Mouse (Mus musculus): ENCODE measurements around the gene Foxc1. TPM values are rescaled to one million over a fixed set of nuclear protein-coding genes. Genes with fewer than 3 reads are reported as not detected.
A peak's percentile ranks its signal among the peaks of the same experiment; 100 is the strongest.

The Foxc1 gene
- total and polyA plus RNA-seq, 3 experiments, result 0.05 TPM; not detected in 2

DNA sequence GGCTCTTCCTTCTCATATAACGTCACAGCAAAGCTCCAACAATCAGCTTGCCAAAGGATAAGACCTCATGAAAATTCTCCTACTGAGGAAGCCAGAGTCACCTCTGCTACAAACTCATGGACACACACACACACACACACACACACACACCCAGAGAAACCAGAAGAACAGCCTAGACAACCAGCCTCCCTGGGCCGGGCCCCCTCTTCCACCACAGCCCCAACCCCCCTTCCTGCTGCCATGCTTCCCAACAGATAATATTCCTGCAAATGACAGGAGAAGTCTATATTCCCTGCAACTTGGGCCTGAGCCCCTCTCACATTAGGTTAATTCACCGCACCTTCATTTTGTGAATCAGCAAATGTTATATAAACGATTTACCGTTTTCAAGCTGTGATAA, 13.3 kb upstream of the Foxc1 start:
- no peak overlapping the region for H3K4me3 ChIP-seq (ENCODE audit: low read depth, low read length)
- DNase-seq (ENCODE audit: low spot score) (no peak), ATAC-seq (ENCODE audit: extremely low read depth, insufficient number of reproducible peaks, low FRiP score, poor library complexity, severe bottlenecking) (no peak)
- no peaks in the 10 kb centered on the region for H3K9me3 ChIP-seq (replicated peaks)
- H3K27me3 ChIP-seq (ENCODE audit: insufficient read depth, low read length), result peaks cover 23% of the 10 kb centered on the region
- H3K4me1 ChIP-seq (ENCODE audit: insufficient read depth, low read depth, low read length), result no peaks in the 10 kb centered on the region
- TF ChIP-seq GATA2 (IDR thresholded peaks at IDR 0.05; ENCODE audit: borderline replicate concordance, low read depth, low read length) (no peak), TAL1 (conservative IDR thresholded peaks at IDR 0.05; ENCODE audit: low read depth, low read length) (no peak), GATA1 (IDR thresholded peaks at IDR 0.05; ENCODE audit: borderline replicate concordance, low read length) (no peak), POLR2AphosphoS5 (IDR thresholded peaks at IDR 0.05; ENCODE audit: insufficient replicate concordance, low read depth, low read length) (no peak), CTCF (IDR thresholded peaks at IDR 0.05; ENCODE audit: low read depth, low read length) (no peak)
- H3K36me3 ChIP-seq (replicated peaks), result no peaks in the 10 kb centered on the region

DNA sequence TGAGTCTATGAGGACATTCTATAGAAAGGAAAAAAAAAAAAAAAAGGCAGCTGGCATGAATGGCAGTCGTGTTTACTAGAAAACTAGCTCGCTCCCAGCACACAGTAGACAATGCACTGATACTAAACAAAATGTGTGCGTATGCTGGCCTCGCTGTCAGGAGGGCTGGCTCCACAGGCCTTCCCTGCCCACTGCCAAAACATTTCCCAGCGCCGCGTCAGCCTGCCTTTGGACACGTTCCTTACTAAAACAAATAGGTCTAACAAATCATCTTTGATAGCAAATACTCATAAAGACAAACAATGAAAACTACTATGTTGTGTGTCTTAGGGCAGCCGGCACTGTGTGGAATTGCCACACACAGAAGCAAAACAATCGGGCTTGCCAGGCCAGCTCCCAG, 9.1 kb upstream of the Foxc1 start:
- Histone ChIP-seq H3K4me1 (ENCODE audit: insufficient read depth, low read depth, low read length) (peaks cover 12% of the 10 kb centered on the region), H3K36me3 (replicated peaks) (no peaks in the 10 kb centered on the region), H3K4me3 (ENCODE audit: low read depth, low read length) (no peak overlapping the region), H3K27me3 (ENCODE audit: insufficient read depth, low read length) (peaks cover 51% of the 10 kb centered on the region), H3K9me3 (replicated peaks) (no peaks in the 10 kb centered on the region)
- no peak for DNase-seq (ENCODE audit: low spot score)
- ATAC-seq (ENCODE audit: extremely low read depth, insufficient number of reproducible peaks, low FRiP score, poor library complexity, severe bottlenecking), result no peak
- TF ChIP-seq POLR2AphosphoS5 (IDR thresholded peaks at IDR 0.05; ENCODE audit: insufficient replicate concordance, low read depth, low read length) (no peak), TAL1 (conservative IDR thresholded peaks at IDR 0.05; ENCODE audit: low read depth, low read length) (no peak), GATA1 (IDR thresholded peaks at IDR 0.05; ENCODE audit: borderline replicate concordance, low read length) (no peak), CTCF (IDR thresholded peaks at IDR 0.05; ENCODE audit: low read depth, low read length) (no peak), GATA2 (IDR thresholded peaks at IDR 0.05; ENCODE audit: borderline replicate concordance, low read depth, low read length) (no peak)

DNA sequence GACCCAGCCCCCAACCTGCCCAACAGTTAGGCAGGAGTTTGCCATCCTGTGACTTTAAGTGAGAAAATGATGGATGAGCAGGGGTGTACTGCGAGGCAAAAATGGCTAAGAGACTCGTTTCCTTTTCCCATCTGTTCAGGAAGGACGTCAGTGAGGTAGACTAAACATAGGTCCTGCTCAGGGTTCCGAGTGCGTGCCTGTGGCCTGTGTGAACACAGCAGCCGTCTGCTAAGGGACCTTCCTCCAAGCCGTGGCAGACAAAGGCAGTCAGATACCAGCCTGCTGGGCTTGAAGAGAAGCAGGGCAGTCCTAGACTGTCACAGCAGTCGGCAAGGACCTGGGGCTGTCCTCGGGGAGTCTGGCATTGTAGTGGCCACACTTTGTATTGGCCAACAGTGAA, 8.4 kb upstream of the Foxc1 start:
- Histone ChIP-seq H3K36me3 (replicated peaks) (no peaks in the 10 kb centered on the region), H3K27me3 (ENCODE audit: insufficient read depth, low read length) (peaks cover 58% of the 10 kb centered on the region), H3K4me3 (ENCODE audit: low read depth, low read length) (no peak overlapping the region), H3K4me1 (ENCODE audit: insufficient read depth, low read depth, low read length) (peaks cover 12% of the 10 kb centered on the region), H3K9me3 (replicated peaks) (no peaks in the 10 kb centered on the region)
- no peak for DNase-seq (ENCODE audit: low spot score)
- no peak for ATAC-seq (ENCODE audit: extremely low read depth, insufficient number of reproducible peaks, low FRiP score, poor library complexity, severe bottlenecking)
- no peak for TF ChIP-seq CTCF (IDR thresholded peaks at IDR 0.05; ENCODE audit: low read depth, low read length)
- TF ChIP-seq TAL1 (conservative IDR thresholded peaks at IDR 0.05; ENCODE audit: low read depth, low read length), result no peak
- TF ChIP-seq POLR2AphosphoS5 (IDR thresholded peaks at IDR 0.05; ENCODE audit: insufficient replicate concordance, low read depth, low read length), result no peak
- no peak for TF ChIP-seq GATA1 (IDR thresholded peaks at IDR 0.05; ENCODE audit: borderline replicate concordance, low read length)
- TF ChIP-seq GATA2 (IDR thresholded peaks at IDR 0.05; ENCODE audit: borderline replicate concordance, low read depth, low read length), result no peak

DNA sequence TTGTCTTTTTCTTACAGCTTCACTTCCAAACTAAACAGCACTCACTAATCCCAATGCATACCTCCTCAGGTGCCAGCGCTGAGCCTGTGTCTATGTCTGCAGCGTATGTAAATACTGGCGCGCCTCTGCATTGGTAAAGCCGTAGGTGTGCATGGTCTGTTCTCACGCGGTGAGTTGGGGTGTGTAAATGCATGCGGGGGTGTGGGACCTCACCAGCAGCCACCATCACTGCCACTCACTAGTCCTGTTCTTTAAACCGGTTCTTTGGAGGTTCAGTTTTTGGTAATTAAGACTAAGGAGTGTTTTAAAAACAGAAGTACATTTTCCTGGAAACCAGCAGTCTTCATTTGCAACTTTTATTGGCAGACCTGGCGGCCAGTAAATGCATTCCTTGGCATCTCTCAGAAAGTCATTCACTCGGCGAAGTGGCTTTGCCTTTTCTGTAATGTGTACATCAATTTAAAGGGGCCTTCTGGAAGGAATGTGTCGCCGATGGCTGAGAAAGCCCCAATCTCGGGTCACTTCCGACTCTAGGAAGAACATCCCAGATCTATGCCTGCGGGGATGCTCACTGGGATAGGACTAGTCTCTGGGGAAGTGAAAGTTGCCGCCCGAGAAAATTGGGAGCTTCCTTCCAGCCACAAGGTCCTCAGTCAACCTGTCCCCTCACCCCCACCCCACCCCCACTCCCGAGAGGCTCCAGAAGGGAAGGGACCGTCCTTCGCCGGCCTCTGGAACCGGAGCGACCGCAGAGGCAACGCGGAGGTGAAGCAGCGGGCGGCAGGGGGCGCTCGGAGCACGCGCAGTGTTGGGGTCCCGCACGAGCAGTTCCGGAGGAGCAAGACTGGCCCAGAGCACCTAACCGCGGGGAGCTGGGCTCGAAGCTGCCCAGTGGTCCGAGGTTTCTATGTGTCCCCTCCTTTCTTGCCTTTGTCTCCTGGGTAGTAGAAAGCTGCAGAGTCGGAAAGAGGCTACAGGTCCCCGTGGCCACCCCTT, 5.6 kb upstream of the Foxc1 start:
- ATAC-seq (ENCODE audit: extremely low read depth, insufficient number of reproducible peaks, low FRiP score, poor library complexity, severe bottlenecking) (no peak), DNase-seq (ENCODE audit: low spot score) (peak; percentile 63)
- Histone ChIP-seq H3K36me3 (replicated peaks) (no peaks in the 10 kb centered on the region), H3K4me1 (ENCODE audit: insufficient read depth, low read depth, low read length) (peaks cover 12% of the 10 kb centered on the region), H3K9me3 (replicated peaks) (peaks cover under 1% of the 10 kb centered on the region; the same call in 1 of the 2 replicates), H3K4me3 (ENCODE audit: low read depth, low read length) (peak overlapping the region; percentile 52; the same call in 1 of the 2 replicates), H3K27me3 (ENCODE audit: insufficient read depth, low read length) (peaks cover 66% of the 10 kb centered on the region)
- TF ChIP-seq CTCF (IDR thresholded peaks at IDR 0.05; ENCODE audit: low read depth, low read length), result peak; percentile 30; the same call in 1 of the 2 replicates
- no peak for TF ChIP-seq GATA1 (IDR thresholded peaks at IDR 0.05; ENCODE audit: borderline replicate concordance, low read length)
- TF ChIP-seq TAL1 (conservative IDR thresholded peaks at IDR 0.05; ENCODE audit: low read depth, low read length), result no peak
- no peak for TF ChIP-seq POLR2AphosphoS5 (IDR thresholded peaks at IDR 0.05; ENCODE audit: insufficient replicate concordance, low read depth, low read length)

DNA sequence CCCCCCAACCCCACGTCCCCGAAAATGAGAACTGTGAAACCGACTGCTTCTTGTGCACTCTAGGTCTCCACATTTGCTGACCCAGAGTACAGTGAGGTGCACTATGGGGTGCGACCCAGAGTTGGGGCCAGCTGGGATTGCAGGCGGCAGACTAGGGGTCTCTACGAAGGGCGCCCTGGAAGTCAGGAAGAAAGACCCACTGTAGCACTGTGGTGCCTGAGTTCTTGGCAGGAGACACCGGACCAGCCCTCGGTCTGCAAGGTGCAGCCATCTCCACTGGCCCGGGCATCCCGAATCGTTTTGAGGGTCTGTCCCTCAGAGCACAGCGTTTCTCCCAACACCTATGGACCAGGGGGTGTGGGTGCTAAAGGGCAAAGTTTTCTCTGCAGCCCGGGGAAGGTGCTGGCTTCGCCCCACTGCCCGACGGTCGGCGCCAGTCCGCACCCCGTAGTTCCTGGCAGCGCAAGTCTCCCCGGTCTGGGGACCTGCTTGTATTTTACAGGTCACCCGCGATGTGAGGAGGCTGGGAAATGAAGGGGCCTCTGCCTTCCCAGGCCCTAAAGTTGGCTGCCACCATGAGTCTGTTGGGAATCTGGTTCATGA, 4.6 kb upstream of the Foxc1 start:
- Histone ChIP-seq H3K27me3 (ENCODE audit: insufficient read depth, low read length) (peaks cover 71% of the 10 kb centered on the region), H3K4me1 (ENCODE audit: insufficient read depth, low read depth, low read length) (peaks cover 12% of the 10 kb centered on the region), H3K4me3 (ENCODE audit: low read depth, low read length) (no peak overlapping the region; the same call in 1 of the 2 replicates), H3K9me3 (replicated peaks) (peaks cover 9% of the 10 kb centered on the region), H3K36me3 (replicated peaks) (no peaks in the 10 kb centered on the region)
- ATAC-seq (ENCODE audit: extremely low read depth, insufficient number of reproducible peaks, low FRiP score, poor library complexity, severe bottlenecking), result no peak
- no peak for TF ChIP-seq GATA2 (IDR thresholded peaks at IDR 0.05; ENCODE audit: borderline replicate concordance, low read depth, low read length)
- no peak for TF ChIP-seq POLR2AphosphoS5 (IDR thresholded peaks at IDR 0.05; ENCODE audit: insufficient replicate concordance, low read depth, low read length)
- no peak for TF ChIP-seq GATA1 (IDR thresholded peaks at IDR 0.05; ENCODE audit: borderline replicate concordance, low read length)
- TF ChIP-seq TAL1 (conservative IDR thresholded peaks at IDR 0.05; ENCODE audit: low read depth, low read length), result no peak
- TF ChIP-seq CTCF (IDR thresholded peaks at IDR 0.05; ENCODE audit: low read depth, low read length), result no peak
- no peak for DNase-seq (ENCODE audit: low spot score)

DNA sequence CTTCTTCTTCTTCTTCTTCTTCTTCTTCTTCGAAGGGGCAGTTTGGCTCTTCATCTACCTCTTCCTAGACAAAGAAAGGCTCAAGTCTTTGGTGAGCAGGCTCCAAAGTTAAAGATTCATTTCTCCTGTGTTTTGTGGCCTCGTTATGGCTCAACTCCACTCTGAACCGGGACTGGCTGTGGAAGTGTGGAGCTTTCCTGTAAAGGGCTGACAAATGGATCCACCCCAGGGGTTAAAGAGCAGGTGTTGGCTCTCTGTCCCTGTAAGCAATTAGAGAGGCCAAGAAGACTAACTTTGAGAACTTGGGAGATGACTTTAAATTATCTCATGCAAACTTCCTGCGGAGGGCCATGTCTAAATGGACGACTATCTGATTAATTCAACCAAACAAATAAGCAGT, 4.0 kb upstream of the Foxc1 start:
- DNase-seq (ENCODE audit: low spot score) (no peak), ATAC-seq (ENCODE audit: extremely low read depth, insufficient number of reproducible peaks, low FRiP score, poor library complexity, severe bottlenecking) (no peak)
- peaks cover 15% of the 10 kb centered on the region for H3K9me3 ChIP-seq (replicated peaks)
- H3K4me1 ChIP-seq (ENCODE audit: insufficient read depth, low read depth, low read length), result peaks cover 12% of the 10 kb centered on the region
- no peaks in the 10 kb centered on the region for H3K36me3 ChIP-seq (replicated peaks)
- H3K4me3 ChIP-seq (ENCODE audit: low read depth, low read length), result no peak overlapping the region
- peaks cover 69% of the 10 kb centered on the region for H3K27me3 ChIP-seq (ENCODE audit: insufficient read depth, low read length)
- TF ChIP-seq GATA2 (IDR thresholded peaks at IDR 0.05; ENCODE audit: borderline replicate concordance, low read depth, low read length) (no peak), GATA1 (IDR thresholded peaks at IDR 0.05; ENCODE audit: borderline replicate concordance, low read length) (no peak), CTCF (IDR thresholded peaks at IDR 0.05; ENCODE audit: low read depth, low read length) (no peak), POLR2AphosphoS5 (IDR thresholded peaks at IDR 0.05; ENCODE audit: insufficient replicate concordance, low read depth, low read length) (no peak), TAL1 (conservative IDR thresholded peaks at IDR 0.05; ENCODE audit: low read depth, low read length) (no peak)

All from G1E (cell line).